Mouse (Mus musculus): ENCODE data around the gene Vps8. TPM values are rescaled to one million over a fixed set of nuclear protein-coding genes. Genes with fewer than 3 reads are reported as not detected.

Vps8 gene
- total and polyA plus RNA-seq, 3 experiments, result 13.6 to 17.6 (median 15.9) TPM

DNA sequence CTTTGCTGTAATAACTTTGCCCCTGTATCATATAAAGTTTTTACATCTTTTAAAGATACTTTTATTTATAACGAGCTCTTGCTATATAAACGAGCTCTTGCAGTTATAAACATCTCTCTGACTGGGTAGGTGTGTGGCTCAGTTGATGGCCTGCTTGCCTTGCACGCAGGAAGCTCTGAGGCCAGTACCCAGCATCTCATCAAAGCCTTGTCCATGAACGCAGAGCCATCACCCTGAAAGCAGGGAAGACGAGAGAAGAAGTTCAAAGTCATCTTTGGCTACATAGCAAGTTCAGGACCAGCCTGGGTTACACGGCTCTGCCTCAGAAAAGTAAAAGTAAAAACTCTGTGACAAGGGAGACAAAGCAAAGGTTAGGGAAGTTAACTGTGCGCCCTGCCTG lies 147.0 kb downstream of the Vps8 start:
- no peaks in the 10 kb centered on the region for H3K9me3 ChIP-seq (replicated peaks; ENCODE audit: low read length)
- TF ChIP-seq GABPA (IDR thresholded peaks at IDR 0.05; ENCODE audit: insufficient replicate concordance, low read depth, low read length) (no peak), JUN (IDR thresholded peaks at IDR 0.05; ENCODE audit: insufficient read depth, low read depth, low read length) (no peak), ZC3H11A (IDR thresholded peaks at IDR 0.05; ENCODE audit: low read depth, low read length) (no peak), ZKSCAN1 (IDR thresholded peaks at IDR 0.05; ENCODE audit: borderline replicate concordance, low read depth, low read length) (no peak)
- dilution Hi-C loops (cut with MboI; ENCODE audit: extremely low pct_ligation_motif_present, extremely low pct_unique_long_range_greater_than_20kb, low sequenced_read_pairs), result no loop called here
- H3K4me3 ChIP-seq (replicated peaks in 1 of 3; ENCODE audit: low read depth in 2 of 3, low read length in 2 of 3, poor library complexity in 1 of 3), result no peak overlapping the region
- H3K36me3 ChIP-seq (replicated peaks in 1 of 2; ENCODE audit: control insufficient read depth in 1 of 2, insufficient read depth in 1 of 2, low read length in 1 of 2), result peaks cover 7 to 22% of the 10 kb centered on the region in 2 experiments
- no peak overlapping the region for H3K27ac ChIP-seq (ENCODE audit: insufficient read depth, low read depth)
- in situ Hi-C loops (cut with MboI; ENCODE audit: low pct_ligation_motif_present, low pct_unique_long_range_greater_than_20kb, low sequenced_read_pairs), result no loop called here
- H3K4me1 ChIP-seq (ENCODE audit: control insufficient read depth in 1 of 2, insufficient read depth in 2 of 2), result peaks cover 2 to 11% of the 10 kb centered on the region in 2 experiments; a peak in 1 of 4 replicates
- H3K79me2 ChIP-seq (replicated peaks; ENCODE audit: control insufficient read depth, extremely low read depth, insufficient read depth, poor library complexity, severe bottlenecking), result no peaks in the 10 kb centered on the region
- no peak overlapping the region for H3K4me2 ChIP-seq (ENCODE audit: insufficient read depth, low read depth, poor library complexity, severe bottlenecking)
- DNase-seq (ENCODE audit: extremely low read depth), result no peak
- no peak overlapping the region for H3K9ac ChIP-seq (ENCODE audit: insufficient read depth, low read depth)
- H3K27me3 ChIP-seq (replicated peaks), result no peaks in the 10 kb centered on the region

DNA sequence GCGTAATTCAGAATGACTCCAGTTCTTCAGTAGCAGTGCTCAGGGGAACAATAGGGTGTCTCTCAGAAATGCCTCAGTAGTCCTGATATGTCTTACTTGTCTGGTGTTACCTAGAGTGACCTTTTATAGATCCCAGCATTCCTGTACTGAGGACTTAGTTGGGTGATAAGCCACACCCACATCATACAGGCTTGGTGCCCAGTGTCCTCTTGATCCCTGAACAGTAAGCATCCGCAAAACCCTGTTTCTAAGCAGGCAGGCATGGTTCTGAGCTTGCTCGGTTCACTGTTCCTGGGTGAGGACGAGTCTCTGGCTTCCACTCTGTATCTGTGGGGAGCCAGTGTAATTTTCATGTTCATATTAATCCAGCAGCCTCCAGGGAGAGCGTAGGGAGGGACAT lies 147.9 kb downstream of the Vps8 start:
- Histone ChIP-seq H3K9me3 (replicated peaks; ENCODE audit: low read length) (no peaks in the 10 kb centered on the region), H3K27me3 (replicated peaks) (no peaks in the 10 kb centered on the region), H3K9ac (ENCODE audit: insufficient read depth, low read depth) (no peak overlapping the region), H3K79me2 (replicated peaks; ENCODE audit: control insufficient read depth, extremely low read depth, insufficient read depth, poor library complexity, severe bottlenecking) (no peaks in the 10 kb centered on the region), H3K4me2 (ENCODE audit: insufficient read depth, low read depth, poor library complexity, severe bottlenecking) (no peak overlapping the region), H3K27ac (ENCODE audit: insufficient read depth, low read depth) (no peak overlapping the region), H3K36me3 (replicated peaks in 1 of 2; ENCODE audit: control insufficient read depth in 1 of 2, insufficient read depth in 1 of 2, low read length in 1 of 2) (peaks cover 7 to 22% of the 10 kb centered on the region in 2 experiments), H3K4me3 (replicated peaks in 1 of 3; ENCODE audit: low read depth in 2 of 3, low read length in 2 of 3, poor library complexity in 1 of 3) (no peak overlapping the region), H3K4me1 (ENCODE audit: control insufficient read depth in 1 of 2, insufficient read depth in 2 of 2) (peaks cover 2 to 11% of the 10 kb centered on the region in 2 experiments; a peak in 1 of 4 replicates)
- dilution Hi-C loops (cut with MboI; ENCODE audit: extremely low pct_ligation_motif_present, extremely low pct_unique_long_range_greater_than_20kb, low sequenced_read_pairs) (no loop called here), in situ Hi-C loops (cut with MboI; ENCODE audit: low pct_ligation_motif_present, low pct_unique_long_range_greater_than_20kb, low sequenced_read_pairs) (no loop called here)
- no peak for DNase-seq (ENCODE audit: extremely low read depth)
- no peak for TF ChIP-seq SMC3 (IDR thresholded peaks at IDR 0.05; ENCODE audit: low read depth, low read length)
- TF ChIP-seq MAFK (IDR thresholded peaks at IDR 0.05; ENCODE audit: insufficient replicate concordance, low read length), result no peak
- TF ChIP-seq POLR2A (IDR thresholded peaks at IDR 0.05; ENCODE audit: low read depth, low read length), result no peak

DNA sequence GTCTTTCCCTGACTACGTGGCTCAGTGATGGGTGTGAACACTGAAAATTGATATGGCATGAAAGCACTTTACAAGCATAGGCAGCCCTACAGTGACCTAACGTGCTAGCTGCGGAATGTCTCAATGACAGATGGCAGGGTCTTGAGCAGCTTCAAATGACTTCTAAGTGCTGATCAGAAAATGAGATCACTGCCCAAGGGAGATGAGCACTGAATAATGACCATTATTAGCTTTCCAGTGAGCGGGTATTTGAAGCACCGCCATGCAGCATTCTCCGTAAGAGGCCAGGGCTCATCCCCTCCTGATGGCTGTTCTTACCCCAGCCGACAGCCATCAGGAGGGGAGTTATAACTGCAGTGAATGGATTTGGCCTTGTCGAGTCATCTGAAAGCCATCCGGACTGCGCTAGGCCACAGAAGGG lies 153.1 kb downstream of the Vps8 start:
- Histone ChIP-seq H3K79me2 (replicated peaks; ENCODE audit: control insufficient read depth, extremely low read depth, insufficient read depth, poor library complexity, severe bottlenecking) (no peaks in the 10 kb centered on the region), H3K27ac (ENCODE audit: insufficient read depth, low read depth) (no peak overlapping the region), H3K9me3 (replicated peaks; ENCODE audit: low read length) (no peaks in the 10 kb centered on the region), H3K27me3 (replicated peaks) (no peaks in the 10 kb centered on the region), H3K4me2 (ENCODE audit: insufficient read depth, low read depth, poor library complexity, severe bottlenecking) (no peak overlapping the region), H3K9ac (ENCODE audit: insufficient read depth, low read depth) (no peak overlapping the region), H3K4me3 (replicated peaks in 1 of 3; ENCODE audit: low read depth in 2 of 3, low read length in 2 of 3, poor library complexity in 1 of 3) (no peak overlapping the region), H3K36me3 (replicated peaks in 1 of 2; ENCODE audit: control insufficient read depth in 1 of 2, insufficient read depth in 1 of 2, low read length in 1 of 2) (peaks cover 0 to 19% of the 10 kb centered on the region in 2 experiments), H3K4me1 (ENCODE audit: control insufficient read depth in 1 of 2, insufficient read depth in 2 of 2) (no peaks in the 10 kb centered on the region)
- dilution Hi-C loops (cut with MboI; ENCODE audit: extremely low pct_ligation_motif_present, extremely low pct_unique_long_range_greater_than_20kb, low sequenced_read_pairs), result no loop called here
- no peak for DNase-seq (ENCODE audit: extremely low read depth)
- in situ Hi-C loops (cut with MboI; ENCODE audit: low pct_ligation_motif_present, low pct_unique_long_range_greater_than_20kb, low sequenced_read_pairs), result no loop called here
- TF ChIP-seq ZKSCAN1 (IDR thresholded peaks at IDR 0.05; ENCODE audit: borderline replicate concordance, low read depth, low read length), result no peak
- TF ChIP-seq SMC3 (IDR thresholded peaks at IDR 0.05; ENCODE audit: low read depth, low read length), result no peak
- TF ChIP-seq MAFK (IDR thresholded peaks at IDR 0.05; ENCODE audit: insufficient replicate concordance, low read length), result no peak
- no peak for TF ChIP-seq POLR2AphosphoS2 (IDR thresholded peaks at IDR 0.05; ENCODE audit: low read depth, low read length)
- no peak for TF ChIP-seq PAX5 (IDR thresholded peaks at IDR 0.05; ENCODE audit: low read length)
- TF ChIP-seq MAX (IDR thresholded peaks at IDR 0.05; ENCODE audit: low read length), result no peak
- no peak for TF ChIP-seq MYC (IDR thresholded peaks at IDR 0.05; ENCODE audit: low read depth, low read length)
- TF ChIP-seq POLR2A (IDR thresholded peaks at IDR 0.05; ENCODE audit: low read depth, low read length), result no peak
- no peak for TF ChIP-seq E2F4 (IDR thresholded peaks at IDR 0.05; ENCODE audit: insufficient replicate concordance, low read depth, low read length)
- TF ChIP-seq NRF1 (IDR thresholded peaks at IDR 0.05; ENCODE audit: low read depth, low read length), result no peak
- no peak for TF ChIP-seq CHD1 (IDR thresholded peaks at IDR 0.05; ENCODE audit: low read depth, low read length)
- TF ChIP-seq BHLHE40 (IDR thresholded peaks at IDR 0.05; ENCODE audit: low read depth, low read length), result no peak
- TF ChIP-seq MAZ (IDR thresholded peaks at IDR 0.05; ENCODE audit: low read depth, low read length), result no peak
- no peak for TF ChIP-seq JUND (conservative IDR thresholded peaks at IDR 0.05; ENCODE audit: low read depth, low read length)
- no peak for TF ChIP-seq MEF2A (IDR thresholded peaks at IDR 0.05; ENCODE audit: borderline replicate concordance, low read depth, low read length)
- no peak for TF ChIP-seq KAT2A (IDR thresholded peaks at IDR 0.05; ENCODE audit: insufficient replicate concordance, low read length)
- no peak for TF ChIP-seq CHD2 (IDR thresholded peaks at IDR 0.05; ENCODE audit: low read length)

All from CH12.LX (cell line).